Mouse (Mus musculus) CH12.LX (cell line): ENCODE results near the gene Nedd4.

Source experiments
- POLR2A ChIP-seq: IDR thresholded peaks from 2 replicates; pipeline ENCODE4 v1.6.1; 2011; ENCODE audit warnings: low read depth, mild to moderate bottlenecking, improper control_type of control experiment, low read length
- UBTF ChIP-seq: IDR thresholded peaks from 2 replicates; pipeline ENCODE4 v1.6.1; 2012; ENCODE audit warnings: low read depth, mild to moderate bottlenecking, inconsistent platforms, low read length, improper control_type of control experiment, moderate library complexity
- ZKSCAN1 ChIP-seq: IDR thresholded peaks from 2 replicates; pipeline ENCODE4 v1.6.1; 2012; ENCODE audit warnings: low read depth, inconsistent platforms, low read length, improper control_type of control experiment, borderline replicate concordance

DNA sequence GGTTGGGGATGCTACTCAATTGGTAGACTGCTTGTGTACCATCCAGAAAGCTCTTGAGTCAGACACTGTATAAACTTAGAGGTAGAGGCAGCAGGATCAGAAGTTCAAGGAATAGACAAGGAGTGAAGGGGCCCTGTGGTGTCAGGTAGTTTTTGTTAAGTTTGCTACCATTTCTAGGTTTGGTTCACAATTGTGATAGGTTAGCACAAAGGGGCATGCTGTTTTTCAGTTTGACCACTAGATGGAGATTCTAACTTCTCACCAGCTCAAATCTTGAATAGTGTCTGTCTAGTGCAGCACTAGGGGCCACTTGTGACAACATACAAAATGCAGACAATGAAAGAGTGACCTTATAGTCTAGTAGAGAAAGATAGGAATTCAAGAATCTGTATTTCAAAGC lies 27.0 kb upstream of the Nedd4 start:
- TF ChIP-seq POLR2A, result no peak
- no peak for TF ChIP-seq UBTF
- no peak for TF ChIP-seq ZKSCAN1
